Mouse (Mus musculus): ENCODE data around the gene Btbd2.
"Not testable (repeated sequence)": the region's sequence is repeated elsewhere in the genome, so short reads cannot be mapped to it uniquely, and the experiment has no call there.

Gene Btbd2

DNA sequence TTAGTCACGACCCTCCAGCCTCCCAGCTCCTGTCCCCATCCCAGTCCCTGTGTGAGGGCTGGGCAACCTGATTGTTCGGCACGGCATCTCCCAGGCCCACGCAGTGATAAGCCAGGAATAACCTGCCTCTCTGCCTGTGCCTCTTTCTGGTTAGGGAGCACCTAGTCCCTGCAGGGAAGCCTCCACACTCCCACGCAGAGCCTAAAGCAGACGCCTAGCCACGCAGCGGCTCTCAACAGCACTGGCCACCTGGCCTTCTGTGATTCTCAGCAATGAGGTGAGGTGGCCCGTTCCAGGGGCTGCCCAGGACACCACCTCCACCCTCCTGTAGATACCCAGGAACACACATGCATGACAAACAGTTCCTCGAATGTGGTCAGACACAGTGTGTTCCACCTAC, 6.5 kb downstream of the Btbd2 start:
- in situ Hi-C loops (cut with MboI): no loop called here

DNA sequence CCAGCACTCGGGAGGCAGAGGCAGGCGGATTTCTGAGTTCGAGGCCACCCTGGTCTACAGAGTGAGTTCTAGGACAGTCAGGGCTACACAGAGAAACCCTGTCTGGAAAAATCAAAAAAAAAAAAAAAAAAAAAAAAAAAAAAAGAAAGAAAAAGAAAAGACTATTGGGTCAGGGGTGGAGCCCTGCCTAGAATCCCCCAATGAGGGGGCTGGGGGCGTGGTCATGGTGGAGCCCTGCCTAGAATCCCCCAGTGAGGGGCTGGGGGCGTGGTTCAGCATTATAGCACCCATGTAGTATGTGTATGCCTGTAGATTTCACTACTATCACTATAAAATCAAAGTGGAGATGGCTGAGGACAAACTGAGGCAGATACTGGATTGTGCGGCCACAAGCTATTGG, 7.0 kb downstream of the Btbd2 start:
- in situ Hi-C loops (cut with MboI): not testable (repeated sequence)

DNA sequence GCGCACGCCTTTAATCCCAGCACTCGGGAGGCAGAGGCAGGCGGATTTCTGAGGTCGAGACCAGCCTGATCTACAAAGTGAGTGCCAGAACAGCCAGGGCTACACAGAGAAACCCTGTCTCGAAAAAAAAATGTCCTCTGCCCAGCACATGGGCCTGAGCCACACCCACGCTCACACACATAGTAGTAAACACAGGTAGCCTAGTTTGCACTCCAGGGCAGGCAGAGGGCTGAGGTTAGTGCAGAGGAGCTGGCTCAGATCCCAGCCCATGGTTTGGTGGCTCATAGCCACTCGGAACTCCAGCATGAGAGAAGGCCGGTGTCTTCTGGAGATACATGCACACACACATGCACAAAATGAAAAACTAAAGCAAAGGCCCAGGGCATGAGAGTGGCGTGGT, 9.9 kb downstream of the Btbd2 start:
- in situ Hi-C loops (cut with MboI): no loop called here

DNA sequence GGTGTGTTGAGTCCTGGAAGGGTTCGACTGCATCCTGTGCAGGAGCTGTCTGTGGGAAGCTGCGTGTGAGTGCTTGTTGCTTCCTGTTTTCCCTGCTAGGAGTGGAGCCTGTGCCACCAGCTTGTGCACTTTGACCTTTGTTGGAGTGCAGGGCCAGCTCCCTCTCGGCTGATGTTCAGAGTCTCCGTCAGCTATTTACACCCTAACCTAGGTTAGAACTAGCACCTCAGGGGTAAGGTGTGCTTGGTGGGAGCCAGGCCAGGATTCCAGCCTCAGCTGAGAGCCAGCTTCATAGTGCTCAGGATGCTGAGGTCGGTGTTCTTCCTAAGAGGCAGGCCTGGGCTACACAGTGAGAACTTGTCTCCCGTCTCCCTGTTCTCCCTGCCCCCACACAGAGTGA, 21.5 kb downstream of the Btbd2 start:
- in situ Hi-C loops (cut with MboI): no loop called here

DNA sequence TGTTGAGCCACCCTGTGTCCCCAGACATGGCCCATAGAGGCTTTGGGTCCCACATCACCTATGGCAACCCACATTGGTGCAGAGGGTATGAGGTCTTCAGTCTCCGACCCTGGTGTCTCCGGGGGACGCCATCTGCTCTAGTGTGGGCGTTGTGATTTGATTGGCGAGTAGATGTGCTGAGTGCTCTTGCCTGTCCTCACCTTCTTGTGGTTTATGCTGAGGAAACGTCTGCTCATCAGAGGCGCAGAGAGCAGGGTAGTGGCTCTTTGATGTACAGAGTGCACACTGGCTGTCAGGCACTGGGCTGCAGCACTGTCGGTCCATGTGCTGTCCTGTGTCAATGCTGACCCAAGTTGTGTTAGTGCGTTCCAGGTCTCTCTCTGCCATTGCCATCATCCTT, 27.9 kb downstream of the Btbd2 start:
- in situ Hi-C loops (cut with MboI): no loop called here

DNA sequence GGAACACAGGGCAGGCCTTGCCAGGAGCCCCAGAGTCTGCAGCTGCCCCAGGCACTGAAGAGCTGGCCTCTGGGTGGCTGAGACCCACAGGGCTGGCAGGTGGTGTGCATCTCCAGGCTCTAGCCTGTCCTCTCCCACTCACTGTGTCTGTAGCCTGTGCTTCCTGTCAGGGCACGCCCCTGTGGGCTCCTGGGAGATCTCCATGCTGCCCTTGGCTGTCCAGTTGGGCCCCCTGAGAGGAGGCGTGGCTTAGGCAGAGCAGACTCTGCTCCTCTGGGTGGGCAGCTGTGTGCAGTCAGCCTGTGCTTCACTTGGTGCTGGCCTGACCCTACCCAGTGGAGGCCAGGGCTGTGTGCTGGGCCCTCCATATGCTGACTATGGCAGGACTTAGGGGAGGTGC, 29.2 kb downstream of the Btbd2 start:
- in situ Hi-C loops (cut with MboI): no loop called here

DNA sequence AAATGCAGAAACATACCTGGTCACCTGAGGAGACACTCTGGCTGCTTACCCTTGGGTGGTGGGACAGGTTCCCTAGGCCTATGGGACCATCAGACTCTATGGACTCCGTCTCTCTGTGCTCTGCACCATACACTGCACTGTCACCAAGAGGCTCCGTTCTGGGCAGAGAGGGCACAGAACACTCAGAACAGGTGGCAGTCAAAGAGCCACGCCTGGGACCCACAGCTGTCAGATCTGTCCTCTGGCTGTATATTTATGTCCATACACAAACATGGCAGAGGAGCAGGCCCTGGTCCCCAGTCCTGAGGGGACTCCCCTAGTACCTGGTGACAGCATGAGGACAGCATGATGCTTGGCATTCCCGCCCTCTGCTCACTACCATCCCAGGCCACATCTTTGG, 31.1 kb downstream of the Btbd2 start:
- in situ Hi-C loops (cut with MboI): no loop called here

DNA sequence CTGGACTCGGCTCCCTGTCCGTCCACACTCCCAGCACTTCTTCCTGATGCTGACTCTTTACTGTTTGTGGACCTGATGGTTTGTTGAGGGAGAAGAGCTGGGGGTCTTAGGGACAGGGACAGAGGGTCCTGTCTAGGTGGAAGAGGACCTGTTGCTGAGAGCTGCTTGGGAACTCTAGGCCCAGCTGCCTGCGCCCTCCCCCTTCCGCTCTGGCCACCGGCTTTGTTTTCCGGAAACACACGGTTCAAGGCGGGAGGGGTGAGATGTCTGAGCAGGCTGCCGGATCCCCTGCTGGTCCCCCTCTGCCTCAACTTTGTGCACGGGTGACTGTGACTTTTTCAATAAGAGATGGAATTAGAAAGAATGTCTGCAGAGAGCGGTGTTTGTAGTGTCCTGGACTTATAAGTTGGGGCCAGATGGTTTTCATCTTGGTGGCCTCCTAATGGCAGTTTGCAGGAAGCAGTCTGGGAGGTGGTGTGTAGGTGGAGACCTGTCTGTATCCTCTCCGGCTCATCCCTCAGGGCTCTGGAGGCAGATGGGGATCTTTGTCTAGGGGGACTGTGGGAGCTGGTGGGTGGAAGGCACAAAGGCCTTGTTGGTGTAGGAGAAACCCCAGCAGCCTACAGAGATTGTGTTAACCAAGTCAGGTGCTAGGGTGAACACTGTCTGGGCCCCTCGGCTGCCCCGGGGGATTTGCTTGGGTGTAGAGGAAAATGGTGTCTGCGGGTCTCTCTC, 33.2 kb downstream of the Btbd2 start:
- in situ Hi-C loops (cut with MboI): no loop called here

DNA sequence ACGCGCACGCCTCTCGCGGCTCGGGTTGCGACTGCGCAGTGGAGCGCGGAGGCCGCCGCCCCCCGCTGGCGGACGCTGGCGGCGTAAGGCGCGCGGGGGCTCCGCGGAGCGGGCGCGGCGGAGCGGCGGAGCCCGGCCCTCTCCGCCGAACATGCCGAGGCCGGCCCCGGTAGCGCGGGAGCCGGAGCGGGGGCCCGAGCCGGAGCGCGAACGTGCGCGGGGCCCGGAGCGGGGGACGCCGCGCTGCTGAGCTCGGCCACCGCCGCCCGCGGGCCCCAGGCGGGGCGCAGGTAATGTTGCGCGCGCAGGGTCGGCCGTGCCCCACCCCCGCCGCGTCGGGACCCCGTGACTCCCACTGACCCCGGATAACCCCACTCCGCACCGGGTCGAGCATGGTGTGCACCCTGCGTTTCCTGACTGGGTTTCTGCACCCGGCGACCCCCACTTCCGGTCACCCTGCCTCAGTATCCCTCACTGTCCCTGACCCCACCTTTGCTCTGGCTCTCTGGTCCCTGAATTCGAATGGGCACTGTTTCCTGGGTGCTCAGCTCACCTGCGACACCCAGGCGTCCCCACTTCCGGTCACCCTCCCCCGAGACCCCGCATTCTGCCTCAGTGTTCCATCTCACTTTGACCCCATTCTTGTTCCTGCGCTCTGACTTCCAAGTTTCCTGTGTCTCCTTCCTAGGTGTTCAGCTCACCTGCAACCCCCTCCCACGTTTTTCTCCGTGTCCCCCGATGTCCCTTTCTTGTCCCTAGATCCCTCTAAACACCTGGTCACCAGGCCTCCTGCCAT, 34.0 kb downstream of the Btbd2 start, which contains the start of gene Csnk1g2:
Csnk1g2 (plus strand) TSS at position 178 of the 796 bp plus-strand sequence.
- in situ Hi-C loops (cut with MboI): no loop called here

DNA sequence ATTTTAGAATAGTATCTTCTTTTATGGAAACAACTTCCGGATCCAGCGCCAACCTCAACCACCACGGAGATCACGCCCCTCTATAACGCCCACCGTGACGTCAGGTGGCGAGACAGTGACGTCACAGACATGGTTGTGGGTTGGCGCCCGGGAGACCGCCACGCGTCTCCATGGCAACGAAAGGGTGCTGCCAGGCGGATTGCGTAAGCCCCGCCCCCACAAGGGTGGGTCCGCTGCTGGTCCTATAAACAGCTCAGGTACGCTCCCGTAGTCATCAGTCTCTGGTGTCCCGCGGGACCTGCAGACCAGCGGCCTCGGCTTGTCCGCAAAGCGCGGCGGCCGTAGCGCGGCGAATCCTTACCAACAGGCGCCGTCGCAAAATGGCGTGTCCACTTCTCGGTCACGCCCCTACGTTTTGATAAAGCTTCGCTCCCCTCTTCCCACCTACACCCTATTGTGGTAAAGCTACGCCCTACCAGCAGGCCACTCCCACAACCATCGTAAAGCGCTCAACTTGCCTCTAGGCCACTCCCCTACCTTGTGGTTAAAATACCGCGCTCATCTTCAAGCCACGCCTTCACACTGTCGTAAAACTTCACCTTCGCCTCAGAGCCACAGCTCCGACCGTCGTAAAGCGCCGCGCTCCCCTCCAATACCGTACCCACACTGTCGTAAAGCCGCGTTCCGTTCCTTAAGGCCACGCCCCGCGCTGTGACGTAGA, 34.8 kb downstream of the Btbd2 start:
- in situ Hi-C loops (cut with MboI): no loop called here

DNA sequence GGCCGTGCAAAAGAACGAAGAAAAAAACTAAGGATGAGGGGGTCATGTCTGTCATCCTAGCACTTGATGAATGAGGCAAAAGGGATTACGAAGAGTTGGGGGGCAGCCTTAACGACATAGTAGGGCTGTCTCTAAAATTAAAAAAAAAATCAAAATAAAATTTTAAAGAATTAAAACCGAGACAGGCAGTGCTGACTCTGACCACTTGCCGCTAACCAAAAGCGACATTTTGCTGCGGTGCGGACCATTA, 35.3 kb downstream of the Btbd2 start:
- in situ Hi-C loops (cut with MboI): no loop called here

DNA sequence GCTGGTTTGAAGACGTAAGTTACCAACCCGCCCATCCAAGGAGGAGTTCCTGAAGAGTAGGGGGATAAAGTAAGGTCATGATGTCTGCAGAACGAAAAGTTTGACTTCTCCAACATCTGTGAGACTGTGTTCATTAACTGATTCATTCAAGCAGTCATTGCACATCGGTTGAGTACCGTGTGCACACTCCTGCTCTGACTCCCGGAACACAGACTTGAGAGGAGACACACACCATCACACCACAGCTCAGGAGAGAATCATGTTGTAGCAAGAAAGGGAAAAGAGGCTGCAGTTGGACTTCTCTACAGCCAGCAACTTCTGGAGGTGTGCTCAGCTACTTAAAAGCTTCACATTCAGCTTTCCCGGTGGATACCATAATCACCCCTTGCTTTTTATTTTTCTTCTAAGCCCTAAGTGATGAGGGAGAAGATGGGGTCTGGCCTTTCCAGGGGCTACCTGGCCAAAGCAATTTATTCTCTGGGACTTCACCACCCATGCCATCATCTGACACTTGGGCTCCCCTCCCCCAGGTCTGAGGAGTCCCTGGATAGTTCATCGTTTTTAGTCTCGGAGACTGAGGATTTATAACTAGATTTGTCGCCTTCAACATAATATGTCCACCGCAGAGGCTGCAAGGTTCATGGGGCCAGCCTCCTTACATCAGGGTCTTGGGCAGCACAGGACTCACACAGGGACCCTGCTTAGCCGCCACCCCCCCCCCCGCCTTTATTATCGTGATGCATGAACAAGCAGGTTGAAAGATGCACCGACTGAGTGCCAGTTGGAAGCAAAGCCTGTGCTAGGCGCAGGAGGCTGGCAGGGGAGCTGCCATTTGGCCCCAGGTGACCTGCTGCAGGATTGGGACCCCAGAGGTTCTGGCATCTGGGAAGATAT, 35.8 kb downstream of the Btbd2 start:
- in situ Hi-C loops (cut with MboI): no loop called here

DNA sequence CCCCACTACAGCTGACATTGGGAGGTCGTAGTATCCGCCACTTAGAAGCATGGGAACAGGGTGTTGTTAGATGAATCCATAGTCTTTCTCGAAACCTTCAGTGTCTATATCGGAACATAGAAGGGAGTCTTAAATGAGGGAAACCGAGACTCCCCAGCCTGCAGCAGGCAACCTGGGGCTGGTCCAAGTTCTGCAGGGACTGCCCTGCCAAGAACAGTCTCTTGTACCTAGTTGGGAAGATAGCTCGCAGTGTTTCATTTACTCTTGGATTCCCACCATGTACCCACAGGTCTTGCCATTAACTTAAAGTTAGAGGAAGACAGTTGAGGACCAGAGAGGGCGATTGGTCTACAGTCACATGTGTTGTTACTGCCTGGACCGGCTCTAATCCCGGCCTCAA, 36.5 kb downstream of the Btbd2 start:
- in situ Hi-C loops (cut with MboI): no loop called here

DNA sequence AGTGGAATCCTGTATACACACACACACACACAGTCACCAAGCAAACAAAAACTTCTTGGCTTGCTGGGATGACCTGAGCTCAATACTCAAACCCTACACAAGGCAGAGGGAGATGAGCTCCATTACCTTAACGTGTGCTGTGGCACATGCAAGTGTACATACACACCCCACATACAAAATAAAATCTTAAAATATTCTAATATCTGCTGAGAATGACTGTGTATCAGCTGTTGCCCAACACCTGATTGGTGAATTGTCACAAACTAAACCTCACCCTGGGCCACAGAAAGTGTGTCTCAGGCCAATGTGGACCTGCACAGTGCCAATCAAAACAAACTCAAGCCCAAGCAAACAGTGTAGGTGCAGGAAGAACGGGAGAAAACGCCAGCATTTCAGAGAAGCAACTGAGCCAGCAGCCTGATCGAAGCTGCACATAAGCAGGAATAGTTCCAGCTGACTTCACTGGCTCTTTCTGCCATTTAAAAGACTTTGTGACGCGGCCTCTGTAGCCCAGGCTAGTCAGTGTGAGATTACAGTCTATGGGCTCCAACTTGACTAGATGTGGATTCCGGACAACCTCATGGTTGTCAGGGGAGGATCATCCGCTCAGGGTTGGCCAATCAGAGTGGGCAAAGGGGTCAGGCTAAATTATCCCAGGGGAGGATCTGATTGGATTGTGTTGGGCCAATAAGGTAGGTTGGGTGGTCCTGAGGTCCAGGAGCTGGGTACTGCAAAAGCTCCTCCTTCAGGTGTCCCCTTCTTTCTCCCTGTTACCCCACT, 37.2 kb downstream of the Btbd2 start:
- in situ Hi-C loops (cut with MboI): loop anchor here (5.0 kb wide), 1 partner anchor 37 kb away; no protein-coding TSS in a partner anchor

DNA sequence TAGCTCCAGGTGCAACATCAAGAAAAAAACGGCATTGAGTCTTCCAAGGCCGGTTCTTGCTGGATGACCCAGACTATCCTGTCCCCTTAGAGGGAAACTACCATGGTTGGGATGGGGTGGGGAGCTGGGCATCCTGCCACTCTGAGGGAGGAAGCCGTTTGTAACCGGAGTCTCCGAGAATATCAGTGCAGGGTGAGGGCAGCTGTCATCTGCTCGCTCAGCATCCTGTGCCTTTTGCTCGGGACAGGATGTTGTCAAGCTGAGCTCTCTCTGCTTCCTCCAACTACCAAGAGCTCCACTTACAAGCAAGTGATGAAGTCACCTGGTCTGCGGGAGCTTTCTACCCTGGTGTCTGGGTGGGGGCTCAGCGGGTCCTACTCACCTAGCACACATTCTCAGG, 38.7 kb downstream of the Btbd2 start:
- in situ Hi-C loops (cut with MboI): loop anchor here (5.0 kb wide), 1 partner anchor 36 kb away; no protein-coding TSS in a partner anchor

DNA sequence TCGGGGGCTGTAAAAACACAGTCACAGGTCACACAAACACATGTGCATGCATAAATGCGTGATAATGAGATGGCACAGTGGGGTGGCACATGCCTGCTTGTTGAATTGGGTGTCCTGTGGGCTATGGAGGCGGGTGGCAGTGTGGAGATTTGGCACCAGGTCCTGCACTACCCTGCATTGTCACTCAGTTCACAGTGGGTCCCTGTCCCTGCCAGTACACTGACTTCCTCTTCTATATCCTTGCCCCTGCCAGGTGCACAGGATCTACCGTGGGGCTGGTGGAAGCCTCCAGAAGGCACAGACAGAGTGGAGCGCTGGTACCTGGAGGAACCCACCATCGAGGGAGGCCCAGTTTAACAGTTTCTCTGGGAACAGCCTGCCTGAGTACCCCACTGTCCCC, 42.5 kb downstream of the Btbd2 start:
- in situ Hi-C loops (cut with MboI): no loop called here

DNA sequence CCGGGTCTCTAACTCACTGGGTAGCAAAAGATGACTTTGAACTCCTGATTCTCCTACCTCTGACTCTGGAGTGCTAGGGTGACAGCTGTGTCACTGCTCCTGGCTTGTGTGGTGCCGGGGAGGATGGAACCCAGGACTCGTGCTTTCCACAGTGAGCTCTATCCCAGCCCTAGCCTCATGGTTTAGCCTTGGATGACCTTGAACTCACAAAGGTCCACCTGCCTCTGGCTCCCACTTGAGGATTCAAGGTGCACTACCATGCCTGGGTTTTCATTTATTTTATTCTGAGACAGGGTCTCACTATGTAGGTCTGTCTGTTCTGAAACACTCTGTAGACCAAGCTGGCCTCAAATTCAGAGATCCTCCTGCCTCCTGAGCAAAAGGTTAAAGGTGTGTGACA, 43.0 kb downstream of the Btbd2 start:
- in situ Hi-C loops (cut with MboI): no loop called here

DNA sequence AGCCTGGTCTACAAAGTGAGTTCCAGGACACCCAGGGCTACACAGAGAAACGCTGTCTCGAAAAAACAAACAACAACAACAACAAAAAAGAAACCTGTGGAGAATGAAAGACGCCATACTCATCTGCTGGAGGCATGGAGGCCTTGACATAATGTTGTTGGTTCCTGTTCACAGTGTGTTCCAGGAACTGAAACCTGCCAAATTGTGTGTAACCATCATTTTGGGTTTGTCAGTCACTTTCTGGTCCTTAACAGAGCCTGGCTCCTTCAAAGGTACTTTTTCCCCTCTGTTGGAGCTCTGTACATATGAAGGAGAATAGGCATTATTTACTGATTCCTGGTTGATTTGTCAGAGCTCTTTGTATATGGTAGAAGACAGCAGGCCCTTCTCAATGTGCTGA, 45.0 kb downstream of the Btbd2 start:
- in situ Hi-C loops (cut with MboI): no loop called here

DNA sequence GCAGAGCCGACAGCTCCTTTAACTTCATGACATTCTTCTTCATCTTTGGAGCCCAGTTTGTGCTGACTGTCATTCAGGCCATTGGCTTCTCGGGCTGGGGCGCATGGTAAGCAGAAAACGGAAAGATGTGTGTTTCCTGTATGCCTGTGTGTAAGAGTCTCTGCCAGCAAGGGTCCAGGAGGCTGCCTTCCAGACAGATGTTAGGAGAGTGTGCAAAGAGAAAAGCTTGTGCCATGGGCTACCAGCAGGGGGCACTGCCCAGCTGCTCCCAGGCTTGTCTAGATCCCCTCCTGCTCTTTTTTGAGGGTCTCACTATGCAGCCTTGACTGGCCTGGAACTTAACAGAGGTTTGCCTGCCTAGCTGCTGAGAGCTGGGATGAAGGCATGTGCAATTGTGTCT, 45.8 kb downstream of the Btbd2 start:
- in situ Hi-C loops (cut with MboI): no loop called here

DNA sequence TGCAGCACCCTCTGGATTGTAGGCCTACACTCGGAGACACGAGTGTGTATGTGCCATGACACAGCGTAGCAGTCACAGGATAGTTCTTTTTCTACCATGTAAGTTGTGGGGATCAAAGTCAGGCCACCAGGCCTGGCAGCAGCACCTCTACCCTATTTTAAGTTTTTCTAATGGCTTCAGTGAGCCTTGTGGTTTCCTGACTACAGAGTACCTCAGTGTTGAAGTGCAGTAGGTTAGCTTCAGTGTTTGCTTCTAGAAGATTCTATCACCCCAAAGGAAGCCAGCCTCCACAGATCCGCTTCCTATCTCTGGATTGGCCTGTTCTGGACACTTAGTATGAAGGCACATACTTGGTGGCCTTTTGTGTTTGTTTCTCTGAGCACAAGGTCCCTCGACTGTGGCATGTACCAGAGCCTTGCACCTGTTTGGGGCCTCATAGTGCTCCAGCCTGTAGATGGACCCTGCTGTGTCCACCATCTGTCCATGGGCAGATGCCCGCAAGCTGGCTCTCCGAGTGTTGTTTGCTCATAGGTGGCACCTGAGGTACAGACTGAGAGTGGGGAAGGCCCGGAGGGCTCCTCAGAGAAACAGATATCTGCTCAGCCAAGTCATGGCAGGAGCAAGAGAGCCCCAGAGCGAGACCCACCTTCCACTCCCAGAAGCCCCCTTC, 46.6 kb downstream of the Btbd2 start:
- in situ Hi-C loops (cut with MboI): no loop called here
